ENCODE assay signal across 12 mouse cellular contexts in the genomic region with DNA sequence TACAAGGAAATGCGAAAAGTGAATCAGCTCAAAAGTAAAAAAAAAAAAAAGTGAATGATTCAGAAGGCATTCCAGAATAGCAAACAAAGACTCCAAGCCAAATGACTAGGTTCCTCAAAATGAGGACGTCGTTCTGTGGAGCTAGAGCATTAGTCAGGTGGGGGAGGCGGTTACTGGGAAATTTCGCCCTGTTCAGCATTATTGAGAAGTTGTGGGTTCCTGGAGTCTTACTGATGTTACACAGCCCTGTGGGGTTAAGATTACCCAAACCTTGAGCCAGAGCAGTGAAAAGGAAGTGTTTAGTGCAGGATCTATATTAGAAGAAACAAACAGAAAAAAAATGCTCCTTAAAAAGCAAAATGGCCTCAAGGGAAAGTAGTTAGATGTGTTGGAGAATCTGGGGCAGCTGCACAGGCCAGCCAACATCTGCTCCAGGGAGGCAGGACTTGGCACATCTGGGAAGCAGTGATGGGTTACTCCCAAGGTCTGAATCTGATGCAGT. TPM values are rescaled to one million over a fixed set of nuclear protein-coding genes. Genes with fewer than 3 reads are reported as not detected.
DNase-seq lines count a peak whose midpoint lies in the region; ATAC-seq and TF ChIP-seq lines count a peak whose summit lies in the region.
"Had no signal": no experiment of that assay in that cellular context is flagged by ENCODE, and none has a peak within 500 bp of the region (broad histone marks: within the 10 kb centered on the region; RNA-seq: fewer than 3 reads in every experiment).

No protein-coding gene starts in this region.

- WGBS in midbrain, embryonic 11.5 days = 86% methylated on average over 5 of the region's 5 CpGs
- WGBS in midbrain, embryonic 13.5 days = 82% methylated on average over 5 of the region's 5 CpGs
- WGBS in liver, embryonic 14.5 days (ENCODE audit: insufficient replicate concordance) = 42% methylated on average over 5 of the region's 5 CpGs
- WGBS in stomach, embryonic 15.5 days = 47% methylated on average over 5 of the region's 5 CpGs
- WGBS in forebrain, embryonic 11.5 days = 80% methylated on average over 5 of the region's 5 CpGs

- H3K9me3 ChIP-seq in midbrain, embryonic 11.5 days (ENCODE audit: control insufficient read depth, low read length) = no peaks in the 10 kb centered on the region
- H3K9me3 ChIP-seq in midbrain, embryonic 13.5 days = no peaks in the 10 kb centered on the region
- H3K9me3 ChIP-seq in liver, embryonic 14.5 days (ENCODE audit: control insufficient read depth, low read length) = no peaks in the 10 kb centered on the region
- no peaks in the 10 kb centered on the region for H3K9me3 ChIP-seq in stomach, embryonic 15.5 days
- no peaks in the 10 kb centered on the region for H3K9me3 ChIP-seq in forebrain, embryonic 11.5 days (ENCODE audit: control insufficient read depth, low read length)
- H3K9me3 ChIP-seq: embryonic facial prominence, embryonic 15.5 days; midbrain, embryonic 15.5 days had no signal

- intact Hi-C loops in left cerebral cortex, postnatal 36 days (cut with DNase I) = no loop called here

- DNase-seq in adrenal gland, adult 2 months = peak; percentile 61
- DNase-seq in adrenal gland, adult 8-10 months = no peak
- peak; percentile 65 for DNase-seq in midbrain, embryonic 11.5 days (ENCODE audit: low spot score, missing footprints)
- DNase-seq in liver, embryonic 14.5 days (ENCODE audit: low read depth in 3 of 3, low spot score in 3 of 3) = no peak
- no peak for DNase-seq in left cerebral cortex, postnatal 36 days (ENCODE audit: low spot score in 2 of 2)
- no peak for DNase-seq in forebrain, embryonic 11.5 days (ENCODE audit: low spot score)
- DNase-seq: B cell, adult 2 months; right cerebral cortex, adult 18-20 months had no signal

- TF ChIP-seq CTCF in liver, embryonic 14.5 days (IDR thresholded peaks at IDR 0.05; ENCODE audit: low read depth) = no peak

- H3K4me2 ChIP-seq in midbrain, embryonic 11.5 days = no peak overlapping the region
- no peak overlapping the region for H3K4me2 ChIP-seq in midbrain, embryonic 13.5 days (replicated peaks)
- peak overlapping the region; percentile 37; the same call in 1 of the 2 replicates for H3K4me2 ChIP-seq in liver, embryonic 14.5 days (ENCODE audit: low read depth)
- H3K4me2 ChIP-seq in stomach, embryonic 15.5 days = no peak overlapping the region
- no peak overlapping the region for H3K4me2 ChIP-seq in forebrain, embryonic 11.5 days (ENCODE audit: low read depth, low read length, severe bottlenecking)
- H3K4me2 ChIP-seq: embryonic facial prominence, embryonic 15.5 days; midbrain, embryonic 15.5 days had no signal

- no peaks in the 10 kb centered on the region for H3K27me3 ChIP-seq in midbrain, embryonic 11.5 days (ENCODE audit: control insufficient read depth, insufficient read depth, low read length)
- no peaks in the 10 kb centered on the region for H3K27me3 ChIP-seq in midbrain, embryonic 13.5 days
- H3K27me3 ChIP-seq in liver, embryonic 14.5 days (ENCODE audit: control insufficient read depth, insufficient read depth, low read length) = no peaks in the 10 kb centered on the region
- no peaks in the 10 kb centered on the region for H3K27me3 ChIP-seq in stomach, embryonic 15.5 days (replicated peaks)
- H3K27me3 ChIP-seq in forebrain, embryonic 11.5 days (ENCODE audit: control insufficient read depth, insufficient read depth, low read length) = no peaks in the 10 kb centered on the region
- H3K27me3 ChIP-seq: embryonic facial prominence, embryonic 15.5 days; midbrain, embryonic 15.5 days had no signal

- H3K36me3 ChIP-seq in midbrain, embryonic 11.5 days (ENCODE audit: control insufficient read depth, insufficient read depth, low read length) = no peaks in the 10 kb centered on the region
- H3K36me3 ChIP-seq in midbrain, embryonic 13.5 days = no peaks in the 10 kb centered on the region
- H3K36me3 ChIP-seq in liver, embryonic 14.5 days (replicated peaks; ENCODE audit: control insufficient read depth, insufficient read depth, low read depth) = no peaks in the 10 kb centered on the region
- H3K36me3 ChIP-seq in stomach, embryonic 15.5 days = no peaks in the 10 kb centered on the region
- no peaks in the 10 kb centered on the region for H3K36me3 ChIP-seq in forebrain, embryonic 11.5 days (ENCODE audit: control insufficient read depth, insufficient read depth, low read length)
- H3K36me3 ChIP-seq: embryonic facial prominence, embryonic 15.5 days; midbrain, embryonic 15.5 days had no signal

- no peaks in the 10 kb centered on the region for H3K4me1 ChIP-seq in midbrain, embryonic 11.5 days (ENCODE audit: control insufficient read depth, insufficient read depth, low read length)
- H3K4me1 ChIP-seq in midbrain, embryonic 13.5 days (replicated peaks) = 0 out of 2 replicates have a peak, but pooled peaks cover 4% of the 10 kb centered on the region
- peaks cover 32 to 47% of the 10 kb centered on the region in 2 experiments for H3K4me1 ChIP-seq in liver, embryonic 14.5 days (replicated peaks; ENCODE audit: control insufficient read depth in 2 of 2, insufficient read depth in 2 of 2, low read length in 1 of 2)
- H3K4me1 ChIP-seq in stomach, embryonic 15.5 days = peaks cover 10% of the 10 kb centered on the region; the same call in 1 of the 2 replicates
- H3K4me1 ChIP-seq in forebrain, embryonic 11.5 days (replicated peaks; ENCODE audit: control insufficient read depth, insufficient read depth, low read length) = no peaks in the 10 kb centered on the region
- H3K4me1 ChIP-seq: midbrain, embryonic 15.5 days had no signal

- no peak overlapping the region for H3K27ac ChIP-seq in midbrain, embryonic 11.5 days (ENCODE audit: low read depth, low read length)
- H3K27ac ChIP-seq in midbrain, embryonic 13.5 days = no peak overlapping the region
- peak overlapping the region; percentile 36 for H3K27ac ChIP-seq in liver, embryonic 14.5 days
- H3K27ac ChIP-seq in stomach, embryonic 15.5 days = peak overlapping the region; percentile 54; the same call in 1 of the 2 replicates
- H3K27ac ChIP-seq in forebrain, embryonic 11.5 days (ENCODE audit: low read depth, low read length) = no peak overlapping the region
- H3K27ac ChIP-seq: embryonic facial prominence, embryonic 15.5 days; midbrain, embryonic 15.5 days had no signal

- no peak for ATAC-seq in midbrain, embryonic 11.5 days (ENCODE audit: low FRiP score)
- ATAC-seq in midbrain, embryonic 13.5 days = no peak
- no peak for ATAC-seq in liver, embryonic 14.5 days (ENCODE audit: insufficient read depth)
- no peak for ATAC-seq in stomach, embryonic 15.5 days (ENCODE audit: insufficient read depth, low FRiP score, low read depth)
- no peak for ATAC-seq in forebrain, embryonic 11.5 days (replicated peaks; ENCODE audit: low FRiP score)
- ATAC-seq: midbrain, embryonic 15.5 days had no signal

- H3K4me3 ChIP-seq in midbrain, embryonic 11.5 days (ENCODE audit: low read depth, low read length) = no peak overlapping the region
- H3K4me3 ChIP-seq in midbrain, embryonic 13.5 days (replicated peaks) = no peak overlapping the region
- H3K4me3 ChIP-seq in liver, embryonic 14.5 days (ENCODE audit: insufficient read depth in 1 of 2, low read depth in 2 of 2, low read length in 2 of 2) = no peak overlapping the region
- H3K4me3 ChIP-seq in stomach, embryonic 15.5 days (replicated peaks) = no peak overlapping the region
- no peak overlapping the region for H3K4me3 ChIP-seq in forebrain, embryonic 11.5 days (ENCODE audit: low read depth, low read length)
- H3K4me3 ChIP-seq: embryonic facial prominence, embryonic 15.5 days; midbrain, embryonic 15.5 days had no signal

- TF ChIP-seq EP300 in liver, embryonic 14.5 days (IDR thresholded peaks at IDR 0.05; ENCODE audit: low read depth) = no peak

- H3K9ac ChIP-seq in midbrain, embryonic 11.5 days (ENCODE audit: low read length) = no peak overlapping the region
- no peak overlapping the region for H3K9ac ChIP-seq in midbrain, embryonic 13.5 days (replicated peaks)
- H3K9ac ChIP-seq in liver, embryonic 14.5 days (replicated peaks) = no peak overlapping the region
- no peak overlapping the region for H3K9ac ChIP-seq in stomach, embryonic 15.5 days
- no peak overlapping the region for H3K9ac ChIP-seq in forebrain, embryonic 11.5 days (ENCODE audit: low read length)
- H3K9ac ChIP-seq: embryonic facial prominence, embryonic 15.5 days; midbrain, embryonic 15.5 days had no signal

RNA-seq across cellular contexts. Expression of a gene that starts 27.4 kb away (rescaled TPM):
- 100 to 1,000 TPM; 166 to 170 TPM for total RNA-seq in adrenal gland, adult 2 months (2021)
- 132 and 156 TPM in 2 replicates for polyA plus RNA-seq in adrenal gland, adult 2 months (2012; rRNA removed)
- total RNA-seq in adrenal gland, adult 8-10 months (2022) = 100 to 1,000 TPM; 142 to 218 (median 163) TPM
- 129 and 130 TPM in 2 replicates for polyA plus RNA-seq in midbrain, embryonic 11.5 days (2014; fragmentation: Nextera tagmentation; extraction: Ambion mirVana)
- 91.5 and 102 TPM in 2 replicates for polyA plus RNA-seq in midbrain, embryonic 13.5 days (2015; fragmentation: Nextera tagmentation; extraction: Ambion mirVana)
- 26.0 and 27.5 TPM in 2 replicates for polyA plus RNA-seq in liver, embryonic 14.5 days (2012; rRNA removed)
- polyA plus RNA-seq in liver, embryonic 14.5 days (2014; fragmentation: Nextera tagmentation; extraction: Ambion mirVana) = 31.3 and 33.4 TPM in 2 replicates
- 106 and 113 TPM in 2 replicates for polyA plus RNA-seq in stomach, embryonic 15.5 days (2015; fragmentation: Nextera tagmentation; extraction: Ambion mirVana)
- 100 to 1,000 TPM; 154 TPM for total RNA-seq in left cerebral cortex, postnatal 36 days (2021)
- 139 and 145 TPM in 2 replicates for polyA plus RNA-seq in forebrain, embryonic 11.5 days (2014; fragmentation: Nextera tagmentation; extraction: Ambion mirVana)

RNA-seq across cellular contexts. Expression of a gene that starts 28.0 kb away (rescaled TPM):
- total RNA-seq in adrenal gland, adult 2 months (2021) = 10 to 100 TPM; 33.5 to 67.7 TPM
- polyA plus RNA-seq in adrenal gland, adult 2 months (2012; rRNA removed) = 80.9 and 86.9 TPM in 2 replicates
- 10 to 100 TPM; 41.3 to 67.9 (median 53.3) TPM for total RNA-seq in adrenal gland, adult 8-10 months (2022)
- 30.2 TPM in 2 replicates for polyA plus RNA-seq in midbrain, embryonic 11.5 days (2014; fragmentation: Nextera tagmentation; extraction: Ambion mirVana)
- polyA plus RNA-seq in midbrain, embryonic 13.5 days (2015; fragmentation: Nextera tagmentation; extraction: Ambion mirVana) = 41.3 and 43.8 TPM in 2 replicates
- polyA plus RNA-seq in liver, embryonic 14.5 days (2012; rRNA removed) = 25.0 and 26.8 TPM in 2 replicates
- polyA plus RNA-seq in liver, embryonic 14.5 days (2014; fragmentation: Nextera tagmentation; extraction: Ambion mirVana) = 25.9 and 29.9 TPM in 2 replicates
- 15.8 and 19.3 TPM in 2 replicates for polyA plus RNA-seq in stomach, embryonic 15.5 days (2015; fragmentation: Nextera tagmentation; extraction: Ambion mirVana)
- 10 to 100 TPM; 25.0 to 66.5 TPM for total RNA-seq in left cerebral cortex, postnatal 36 days (2021)
- 35.7 and 37.6 TPM in 2 replicates for polyA plus RNA-seq in forebrain, embryonic 11.5 days (2014; fragmentation: Nextera tagmentation; extraction: Ambion mirVana)

Comparison
In these comparisons a context has a peak if more than half of its experiments do, and no peak if none do; other contexts are left out.
1. DNase-seq: peak in adrenal gland, adult 2 months (single experiment) and midbrain, embryonic 11.5 days (single experiment); none in adrenal gland, adult 8-10 months (single experiment), liver, embryonic 14.5 days (0 of 3), left cerebral cortex, postnatal 36 days (0 of 2) and forebrain, embryonic 11.5 days (single experiment).
2. H3K27ac ChIP-seq: peak in liver, embryonic 14.5 days (single experiment) and stomach, embryonic 15.5 days (single experiment); none in midbrain, embryonic 11.5 days (single experiment), midbrain, embryonic 13.5 days (single experiment) and forebrain, embryonic 11.5 days (single experiment).